Mouse (Mus musculus) heart, adult 8-10 months (tissue): ENCODE measurements around the gene Gm3248. TPM values are rescaled to one million over a fixed set of nuclear protein-coding genes. Genes with fewer than 3 reads are reported as not detected.
"Not testable (repeated sequence)": the region's sequence is repeated elsewhere in the genome, so short reads cannot be mapped to it uniquely, and the experiment has no call there.

Experiments
- DNase-seq: peaks from one replicate; pipeline ENCODE4 v3.0.0; 2022; ENCODE audit warnings: low spot score
- total RNA-seq, 4 experiments: library from RNA; stranded (reverse); gene quantifications; 2 replicates each; pipeline ENCODE4 v1.2.4; 2022

The Gm3248 gene
- under 1 TPM in 1 of 4 experiments, not detected in 3; 0.28 TPM for total RNA-seq

- DNase-seq, result peak; percentile 11
These were observed at the start of gene Gm3248 for GRCm38 (mm10) chr14:5961635-5962034. Gene Gm3248 (minus strand): TSS chr14:5961745.

GRCm38 (mm10) chr14:5987136-5987535 lies 25.6 kb upstream of the Gm3248 start:
- DNase-seq, result not testable (repeated sequence)

DNA sequence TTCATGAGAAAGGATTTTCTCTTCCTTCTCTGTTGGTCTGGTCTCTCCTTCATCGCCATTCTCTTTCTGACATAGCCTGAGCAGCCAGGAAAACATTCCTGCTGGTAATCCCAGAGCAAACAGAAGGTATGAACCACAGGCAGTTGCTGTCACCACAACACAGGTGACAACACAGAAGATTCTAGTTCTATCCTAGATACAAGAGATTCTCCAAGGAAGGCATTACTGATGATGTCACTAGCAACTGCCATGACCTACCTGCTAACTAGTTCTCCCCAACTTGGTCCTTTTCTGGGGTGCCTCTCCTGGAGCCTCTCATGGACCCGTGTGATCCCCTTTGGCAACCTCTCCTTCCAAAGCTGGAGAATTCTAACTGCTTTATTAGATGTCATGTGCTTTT lies 17.5 kb upstream of the Gm3248 start, which contains the start of gene Gm3453:
Gm3453 (minus strand) TSS at position 101 of the 400 bp plus-strand sequence.
- not testable (repeated sequence) for DNase-seq

- not testable (repeated sequence) for DNase-seq
These were observed 896 bp upstream of the Gm3248 start for GRCm38 (mm10) chr14:5962441-5962840.

GRCm38 (mm10) chr14:5961102-5961501 lies 443 bp downstream of the Gm3248 start:
- DNase-seq, result peak; percentile 2

- DNase-seq, result not testable (repeated sequence)
These were observed 1.1 kb downstream of the Gm3248 start for GRCm38 (mm10) chr14:5960479-5960878.

DNA sequence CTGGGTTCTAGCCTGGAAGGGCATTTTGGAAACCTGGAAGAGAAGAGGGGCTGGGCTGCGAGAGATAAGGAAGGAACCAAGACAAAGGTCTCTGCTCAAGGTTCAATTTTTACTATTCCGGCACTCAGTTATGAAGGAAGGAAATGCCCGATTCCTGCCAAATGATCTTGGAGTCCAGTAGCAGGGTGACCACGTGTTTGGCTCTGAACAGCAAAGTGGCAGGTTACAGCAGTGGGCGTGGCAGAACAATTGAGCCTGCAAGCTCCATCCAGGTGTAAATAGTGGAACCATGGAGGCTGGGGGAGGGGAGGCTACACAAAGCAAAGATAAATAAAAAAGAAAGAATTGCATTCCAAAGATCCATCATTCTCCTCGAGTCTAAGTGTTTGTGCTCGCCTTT lies 38.3 kb downstream of the Gm3248 start:
- not testable (repeated sequence) for DNase-seq

GRCm38 (mm10) chr14:5918330-5918942 lies 43.1 kb downstream of the Gm3248 start:
- DNase-seq, result not testable (repeated sequence)

GRCm38 (mm10) chr14:5913701-5914100 lies 47.8 kb downstream of the Gm3248 start:
- DNase-seq, result not testable (repeated sequence)

Other genes starting within 250 kb of the Gm3248 start
- under 1 TPM in 1 of 4 experiments, not detected in 3; 0.54 TPM for gene Gm3373, start 220.2 kb downstream of the Gm3248 start, total RNA-seq
- under 1 TPM in 3 of 4 experiments, not detected in 1; 0.30 to 0.63 (median 0.37) TPM for gene Gm3383, start 153.8 kb downstream of the Gm3248 start, total RNA-seq
- not detected for gene Gm3424, start 131.4 kb downstream of the Gm3248 start, total RNA-seq
- under 1 TPM in 1 of 4 experiments, not detected in 3; 0.25 TPM for gene Gm8237, start 81.4 kb downstream of the Gm3248 start, total RNA-seq
- not detected for gene Gm3453, start 17.4 kb upstream of the Gm3248 start, total RNA-seq
- gene Gm6337, start 96.5 kb upstream of the Gm3248 start, total RNA-seq, result not detected
- under 1 TPM in 1 of 4 experiments, not detected in 3; 0.47 TPM for gene Gm8206, start 132.2 kb upstream of the Gm3248 start, total RNA-seq
- under 1 TPM; 0.14 to 0.33 (median 0.19) TPM for gene Gm3468, start 146.9 kb upstream of the Gm3248 start, total RNA-seq
- not detected for gene Gm3476, start 164.1 kb upstream of the Gm3248 start, total RNA-seq